Mouse (Mus musculus) cortical plate, adult 2 months (tissue): ENCODE measurements around the gene Ralgapa2. TPM values are rescaled to one million over a fixed set of nuclear protein-coding genes. Genes with fewer than 3 reads are reported as not detected.
A peak's percentile ranks its signal among the peaks of the same experiment; 100 is the strongest.

Experiments
- H3K27ac ChIP-seq: fragments of 200-500 bp; 2 replicates; pipeline ENCODE4 v1.5.1; 2012; ENCODE audit warnings: low read length, control low read depth, inconsistent platforms; ENCODE audit not compliant: insufficient read depth
- H3K4me1 ChIP-seq: fragments of 200-500 bp; 2 replicates; pipeline ENCODE4 v1.6.1; 2011; ENCODE audit warnings: low read length; ENCODE audit not compliant: control insufficient read depth, insufficient read depth
- H3K4me3 ChIP-seq: fragments of 200-500 bp; 2 replicates; pipeline ENCODE4 v1.5.1; 2011; ENCODE audit warnings: mild to moderate bottlenecking, low read length, control low read depth; ENCODE audit not compliant: insufficient read depth
- CTCF ChIP-seq: fragments of 200-500 bp; IDR thresholded peaks from 2 replicates; pipeline ENCODE4 v1.5.1; 2011; ENCODE audit warnings: mild to moderate bottlenecking, control low read depth, low read length; ENCODE audit not compliant: insufficient read depth; ENCODE audit errors: extremely low read depth
- POLR2A ChIP-seq: fragments of 200-500 bp; IDR thresholded peaks from 2 replicates; pipeline ENCODE4 v1.6.1; 2011; ENCODE audit warnings: mild to moderate bottlenecking, low read length, control low read depth; ENCODE audit not compliant: insufficient read depth; ENCODE audit errors: extremely low read depth
- polyA plus RNA-seq: library from polyadenylated mRNA; depleted of rRNA; stranded (reverse); fragments of >200 nt; gene quantifications from 2 replicates; pipeline ENCODE4 v1.2.3, GENCODE M21; 2012

The Ralgapa2 gene
- polyA plus RNA-seq, 1 experiment = 9.9 TPM

DNA sequence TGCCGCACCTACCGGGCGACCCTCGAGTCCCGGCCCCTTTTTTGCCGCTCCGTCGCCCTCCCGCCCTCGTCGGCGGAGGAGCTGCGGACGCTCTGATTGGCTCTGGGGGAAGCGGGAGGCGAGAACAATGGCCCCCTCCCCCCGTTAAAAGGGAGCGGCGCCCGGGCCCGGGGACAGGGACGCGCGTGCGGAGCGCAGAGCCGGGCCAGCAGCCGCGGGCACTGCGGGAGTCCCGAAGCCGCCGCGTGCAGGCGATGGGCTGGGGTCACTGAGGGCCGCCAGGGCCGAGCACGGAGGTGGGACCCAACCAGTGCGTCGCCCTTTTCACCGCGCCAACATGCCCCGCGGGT lies 290.2 kb downstream of the Ralgapa2 start:
- no peaks in the 10 kb centered on the region for H3K4me1 ChIP-seq
- H3K27ac ChIP-seq = peak overlapping the region; percentile 90
- H3K4me3 ChIP-seq = peak overlapping the region; percentile 81
- no peak for TF ChIP-seq CTCF
- 0 out of 2 replicates have a peak, but pooled peaks have one; percentile 32 for TF ChIP-seq POLR2A

DNA sequence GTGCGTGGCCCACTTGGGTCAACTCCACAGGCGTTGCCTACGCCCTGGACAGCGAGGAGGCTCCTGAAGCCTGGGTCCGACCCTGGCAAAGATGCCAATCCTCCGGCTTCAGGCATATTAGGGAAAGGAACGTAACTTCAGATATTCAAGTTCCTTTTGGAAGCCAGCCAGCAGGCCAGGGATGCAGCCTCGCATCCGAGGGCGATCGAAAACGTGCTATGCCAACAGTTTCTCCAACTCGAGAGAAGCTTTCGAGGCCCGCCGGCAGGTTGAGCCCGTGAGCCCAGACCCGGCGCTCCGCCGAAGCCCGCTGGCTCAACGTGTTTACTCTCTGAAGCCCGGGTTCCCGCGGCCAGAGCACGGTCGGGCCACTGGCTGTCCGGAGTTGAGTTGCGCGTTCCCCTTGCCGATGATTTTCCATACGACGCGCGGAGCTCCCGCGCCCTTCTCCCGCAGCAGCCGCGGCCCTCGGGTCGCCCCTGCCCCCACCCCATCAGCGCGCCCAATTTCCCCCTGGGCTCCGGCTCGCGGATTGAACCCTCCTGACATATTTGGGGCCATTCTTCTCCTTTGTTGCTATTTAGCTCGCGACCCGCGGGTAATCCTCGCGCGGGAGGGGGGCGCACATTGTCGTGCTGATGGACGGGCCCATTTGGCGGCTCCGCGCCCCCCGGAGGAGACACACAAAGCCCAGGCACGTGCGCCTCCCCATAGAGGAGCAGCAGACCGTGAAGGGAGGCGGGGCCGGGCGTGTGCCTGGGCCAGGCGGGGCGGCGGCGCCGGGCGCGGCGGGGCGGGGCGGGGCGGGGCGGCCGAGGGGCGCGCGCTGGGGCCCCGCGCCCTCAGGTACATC lies 290.8 kb downstream of the Ralgapa2 start, which contains the start of gene Insm1:
TSS of gene Insm1 (plus strand) at position 846 of the 853 bp plus-strand sequence.
- TF ChIP-seq CTCF (no peak), POLR2A (no peak)
- H3K4me3 ChIP-seq = peak within 1 kb of the TSS; percentile 81
- peaks cover 3% of the 10 kb centered on the region; the same call in 1 of the 2 replicates for H3K4me1 ChIP-seq
- peak within 1 kb of the TSS; percentile 90 for H3K27ac ChIP-seq

DNA sequence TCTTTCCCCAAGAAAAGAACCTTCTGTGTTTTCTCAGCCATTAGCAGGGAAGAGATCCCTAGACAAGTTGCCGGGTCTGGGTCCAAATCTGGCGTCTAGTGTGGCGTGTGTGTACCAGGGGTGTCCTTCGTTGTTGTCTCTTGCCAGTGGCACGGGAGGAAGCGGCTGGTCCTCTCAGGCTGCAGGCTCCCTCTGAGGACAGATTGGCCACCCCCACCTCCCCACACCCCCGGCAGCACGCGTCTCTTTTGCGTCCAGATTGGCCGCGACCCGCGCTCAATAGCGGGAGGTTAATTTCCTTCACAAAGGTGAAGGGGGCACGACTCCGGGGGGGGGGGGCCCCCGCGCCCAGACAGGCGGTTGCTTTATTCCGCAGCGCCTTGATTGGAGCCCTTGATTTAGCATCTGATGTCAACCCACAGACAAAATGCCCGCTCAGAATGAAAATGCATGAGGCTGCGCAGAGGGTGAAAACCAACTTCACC lies 291.5 kb downstream of the Ralgapa2 start:
- peaks cover 3% of the 10 kb centered on the region; the same call in 1 of the 2 replicates for H3K4me1 ChIP-seq
- no peak for TF ChIP-seq CTCF
- no peak for TF ChIP-seq POLR2A
- H3K4me3 ChIP-seq = peak overlapping the region; percentile 81; the same call in 1 of the 2 replicates
- no peak overlapping the region for H3K27ac ChIP-seq

DNA sequence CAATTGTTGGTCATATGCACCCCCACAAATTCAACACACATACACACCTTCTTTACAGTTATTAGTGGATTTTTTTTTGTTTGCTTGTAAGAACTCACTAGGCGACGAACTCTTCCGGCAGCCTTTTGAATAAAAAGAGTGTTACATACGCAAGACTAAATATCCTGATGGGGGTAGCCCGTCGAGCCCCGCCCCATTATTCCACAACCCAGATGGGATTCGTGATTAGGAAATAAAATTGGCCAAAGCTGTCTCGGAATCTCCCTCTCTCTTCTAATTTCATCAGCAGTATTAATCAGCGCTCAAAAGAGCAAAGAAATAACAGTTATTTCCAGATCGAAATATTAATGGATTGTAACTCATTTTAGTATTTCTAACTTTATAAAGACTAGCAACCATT lies 292.4 kb downstream of the Ralgapa2 start:
- Histone ChIP-seq H3K27ac (no peak overlapping the region), H3K4me1 (peaks cover 3% of the 10 kb centered on the region; the same call in 1 of the 2 replicates), H3K4me3 (no peak overlapping the region)
- TF ChIP-seq CTCF = no peak

DNA sequence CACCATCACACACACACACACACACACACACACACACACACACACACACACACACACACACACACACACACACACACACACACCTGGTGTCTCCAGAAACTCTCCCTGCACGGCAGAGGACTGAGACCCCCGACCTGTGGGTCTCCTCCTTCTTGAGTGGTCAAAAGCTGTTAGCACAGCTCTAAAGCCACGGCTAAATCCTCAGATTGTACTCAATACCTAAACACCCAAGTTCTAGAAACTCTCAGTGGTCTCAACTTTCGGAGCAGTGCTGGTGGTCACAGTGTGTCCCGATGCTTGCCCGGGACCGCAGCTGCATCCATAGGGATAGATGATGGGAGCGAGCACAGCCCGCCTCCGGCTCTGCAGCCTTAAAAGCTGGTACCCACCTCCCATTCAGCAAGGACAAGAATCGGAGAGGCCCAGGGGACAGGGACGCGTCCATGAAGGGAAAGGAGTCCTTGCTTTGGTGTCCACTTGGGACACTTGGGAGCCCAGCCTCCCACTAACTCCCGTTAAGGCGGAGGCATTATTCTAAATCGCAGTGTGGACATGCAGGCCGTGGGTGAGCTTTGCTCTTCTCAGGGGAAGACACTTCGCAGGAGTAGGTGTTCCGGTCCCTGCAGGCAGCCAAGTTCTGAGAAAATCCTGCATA lies 293.1 kb downstream of the Ralgapa2 start:
- TF ChIP-seq CTCF (no peak), POLR2A (no peak)
- H3K4me1 ChIP-seq = peaks cover 3% of the 10 kb centered on the region; the same call in 1 of the 2 replicates
- H3K4me3 ChIP-seq = no peak overlapping the region
- H3K27ac ChIP-seq = no peak overlapping the region

- TF ChIP-seq CTCF (no peak), POLR2A (no peak)
- no peak overlapping the region for H3K27ac ChIP-seq
- no peak overlapping the region for H3K4me3 ChIP-seq
- H3K4me1 ChIP-seq = peaks cover 3% of the 10 kb centered on the region; the same call in 1 of the 2 replicates
Observed at GRCm38 (mm10) chr2:146218161-146218691, 293.9 kb downstream of the Ralgapa2 start.

DNA sequence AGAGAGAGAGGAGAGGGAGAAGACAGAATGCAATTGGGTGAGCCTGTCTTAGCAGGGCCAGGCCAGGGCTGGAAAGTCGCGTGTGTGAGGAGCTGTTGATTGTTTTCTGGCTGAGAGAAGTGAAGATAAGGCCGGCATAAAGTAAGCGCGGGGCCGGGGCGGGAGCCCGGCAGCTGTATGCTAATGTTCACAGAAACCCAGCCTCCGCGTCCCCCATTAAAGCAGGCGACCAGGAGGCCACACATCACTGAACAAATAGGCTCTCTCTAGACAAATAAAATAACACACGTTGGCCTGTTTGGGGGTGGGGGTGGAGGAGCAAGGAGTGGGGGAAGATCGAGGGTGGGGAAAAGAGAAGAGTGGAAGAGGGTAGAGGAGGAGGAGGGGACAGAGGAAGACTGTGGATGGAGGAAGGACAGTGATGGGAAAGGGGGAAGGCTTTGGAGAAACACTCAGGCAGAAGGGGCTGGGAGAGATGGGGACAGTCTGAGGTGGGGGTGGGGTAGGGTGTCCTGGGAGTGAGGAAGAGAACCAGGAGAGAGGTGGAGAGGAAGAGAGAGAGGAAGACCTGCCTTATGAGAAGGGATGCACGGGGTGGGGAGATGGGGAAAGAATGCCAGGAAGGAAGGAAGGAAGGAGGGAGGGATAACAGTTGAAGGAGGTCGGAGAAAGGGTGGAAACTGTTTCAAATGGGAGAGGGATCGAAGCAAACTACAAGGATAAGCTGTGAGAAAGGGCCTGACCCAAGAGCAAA lies 294.7 kb downstream of the Ralgapa2 start:
- no peak for TF ChIP-seq POLR2A
- no peak for TF ChIP-seq CTCF
- no peak overlapping the region for H3K27ac ChIP-seq
- H3K4me1 ChIP-seq = peaks cover 3% of the 10 kb centered on the region; the same call in 1 of the 2 replicates
- no peak overlapping the region for H3K4me3 ChIP-seq

DNA sequence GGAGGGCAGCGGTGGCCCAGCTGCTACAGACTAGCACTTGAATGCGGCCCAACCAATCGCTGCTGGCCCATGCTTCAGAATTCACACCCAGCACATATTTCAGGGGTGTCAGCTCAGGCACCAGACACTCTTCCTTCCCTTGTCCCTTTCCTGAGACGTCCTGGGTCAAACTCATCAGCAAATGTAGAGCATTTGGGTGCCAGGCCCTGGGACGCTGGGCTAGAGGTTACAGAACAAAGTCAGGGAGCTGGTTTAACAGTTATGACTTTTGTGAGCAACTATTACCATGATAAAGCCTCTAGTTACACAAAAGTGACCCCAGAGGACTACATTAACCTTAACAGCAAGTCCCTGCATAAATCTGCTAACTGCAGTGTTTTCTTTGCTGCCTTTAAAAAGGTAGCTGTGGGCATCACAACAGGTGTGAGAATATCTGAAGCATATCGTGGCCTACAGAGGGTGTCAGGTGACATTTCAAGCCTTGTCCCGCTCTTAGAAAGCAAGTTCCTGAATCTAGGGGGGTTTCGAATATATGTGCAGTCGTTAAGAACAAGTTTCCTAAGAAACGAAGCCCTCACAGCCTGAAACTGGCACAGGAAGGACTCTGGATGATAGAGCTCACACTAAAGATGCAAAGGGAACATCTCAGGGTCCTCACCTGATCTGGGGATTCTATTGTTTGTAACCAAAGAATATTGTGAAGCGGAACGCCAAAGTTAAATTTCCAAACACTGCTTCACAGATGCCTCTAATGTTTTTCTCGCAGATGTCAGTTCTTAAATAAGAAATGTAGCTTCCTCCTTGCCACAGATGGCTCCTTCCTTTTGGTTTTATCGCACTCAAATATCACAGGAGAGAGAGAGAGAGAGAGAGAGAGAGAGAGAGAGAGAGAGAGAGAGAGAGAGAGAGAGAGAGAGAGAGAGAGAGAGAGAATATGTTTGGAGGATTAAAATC lies 295.8 kb downstream of the Ralgapa2 start:
- Histone ChIP-seq H3K27ac (no peak overlapping the region), H3K4me1 (peaks cover 3% of the 10 kb centered on the region; the same call in 1 of the 2 replicates), H3K4me3 (no peak overlapping the region)
- TF ChIP-seq POLR2A (no peak), CTCF (no peak)

- peaks cover 3% of the 10 kb centered on the region; the same call in 1 of the 2 replicates for H3K4me1 ChIP-seq
- H3K4me3 ChIP-seq = no peak overlapping the region
- H3K27ac ChIP-seq = no peak overlapping the region
- no peak for TF ChIP-seq POLR2A
- peak; percentile 85 for TF ChIP-seq CTCF
Observed at GRCm38 (mm10) chr2:146214715-146215114, 297.4 kb downstream of the Ralgapa2 start.
